ENCODE assay signal across 7 mouse cellular contexts in genomic region chr11:69546423-69547053, GRCm38 (mm10). TPM values are rescaled to one million over a fixed set of nuclear protein-coding genes. Genes with fewer than 3 reads are reported as not detected.
DNase-seq lines count a peak whose midpoint lies in the region; ATAC-seq and TF ChIP-seq lines count a peak whose summit lies in the region.

No protein-coding gene starts in this region.

- DNase-seq in adrenal gland, postnatal 14 days: peak; percentile 88
- peak; percentile 91 for DNase-seq in embryonic facial prominence, embryonic 11.5 days (ENCODE audit: low spot score)
- peak; percentile 67 to 84 for DNase-seq in heart, adult 18-20 months
- DNase-seq in kidney, adult 2 months: peak; percentile 79
- peak; percentile 90 for DNase-seq in limb, embryonic 14.5 days (ENCODE audit: low spot score)
- DNase-seq in spleen, postnatal 36 days (ENCODE audit: low spot score in 2 of 2): peak; percentile 19 to 34

- peak; percentile 54 for ATAC-seq in embryonic facial prominence, embryonic 11.5 days (replicated peaks; ENCODE audit: insufficient number of reproducible peaks, low FRiP score, low TSS enrichment, low read depth)
- ATAC-seq in limb, embryonic 14.5 days (ENCODE audit: low FRiP score, low read depth): peak; percentile 90
- peak; percentile 75 for ATAC-seq in midbrain, embryonic 16.5 days

- peak overlapping the region; percentile 77 for H3K9ac ChIP-seq in embryonic facial prominence, embryonic 11.5 days (replicated peaks; ENCODE audit: low read length)
- peak overlapping the region; percentile 55 for H3K9ac ChIP-seq in limb, embryonic 14.5 days (ENCODE audit: low read depth, low read length, severe bottlenecking)
- peak overlapping the region; percentile 69 for H3K9ac ChIP-seq in midbrain, embryonic 16.5 days (ENCODE audit: low read depth, low read length)

- no peaks in the 10 kb centered on the region for H3K36me3 ChIP-seq in embryonic facial prominence, embryonic 11.5 days (replicated peaks; ENCODE audit: control insufficient read depth, insufficient read depth, low read depth, low read length)
- H3K36me3 ChIP-seq in kidney, adult 2 months (ENCODE audit: control insufficient read depth, insufficient read depth, low read length): no peaks in the 10 kb centered on the region
- H3K36me3 ChIP-seq in limb, embryonic 14.5 days (ENCODE audit: control insufficient read depth, insufficient read depth, low read length): no peaks in the 10 kb centered on the region
- H3K36me3 ChIP-seq in midbrain, embryonic 16.5 days (ENCODE audit: control insufficient read depth, insufficient read depth, low read length): no peaks in the 10 kb centered on the region

- WGBS in embryonic facial prominence, embryonic 11.5 days: 0% methylated on average over 44 of the region's 44 CpGs
- WGBS in kidney, adult 2 months: under 1% methylated on average over 44 of the region's 44 CpGs
- 1% methylated on average over 44 of the region's 44 CpGs for WGBS in limb, embryonic 14.5 days
- WGBS in midbrain, embryonic 16.5 days: under 1% methylated on average over 44 of the region's 44 CpGs

- H3K27ac ChIP-seq in embryonic facial prominence, embryonic 11.5 days (replicated peaks; ENCODE audit: low read depth, low read length): peak overlapping the region; percentile 72
- no peak overlapping the region for H3K27ac ChIP-seq in kidney, adult 2 months (ENCODE audit: insufficient read depth, low read depth, low read length)
- H3K27ac ChIP-seq in limb, embryonic 14.5 days (replicated peaks; ENCODE audit: low read depth, low read length): peak overlapping the region; percentile 79
- peak overlapping the region; percentile 95 for H3K27ac ChIP-seq in midbrain, embryonic 16.5 days (ENCODE audit: low read length)

- TF ChIP-seq POLR2A in kidney, adult 2 months (IDR thresholded peaks at IDR 0.05; ENCODE audit: low read depth, low read length): no peak
- no peak for TF ChIP-seq POLR2A in limb, embryonic 14.5 days (IDR thresholded peaks at IDR 0.05; ENCODE audit: borderline replicate concordance, extremely low read depth, insufficient read depth, insufficient read length)

- no peaks in the 10 kb centered on the region for H3K27me3 ChIP-seq in embryonic facial prominence, embryonic 11.5 days (ENCODE audit: control insufficient read depth, insufficient read depth, low read length)
- H3K27me3 ChIP-seq in kidney, adult 2 months (replicated peaks; ENCODE audit: control insufficient read depth, insufficient read depth, low read length): no peaks in the 10 kb centered on the region
- no peaks in the 10 kb centered on the region for H3K27me3 ChIP-seq in limb, embryonic 14.5 days (ENCODE audit: control insufficient read depth, insufficient read depth, low read length)
- H3K27me3 ChIP-seq in midbrain, embryonic 16.5 days (ENCODE audit: control insufficient read depth, insufficient read depth, low read depth, low read length): no peaks in the 10 kb centered on the region

- peak overlapping the region; percentile 88 for H3K4me2 ChIP-seq in embryonic facial prominence, embryonic 11.5 days (ENCODE audit: low read depth, low read length)
- H3K4me2 ChIP-seq in limb, embryonic 14.5 days (replicated peaks; ENCODE audit: low read depth, low read length, severe bottlenecking): peak overlapping the region; percentile 85
- peak overlapping the region; percentile 79 for H3K4me2 ChIP-seq in midbrain, embryonic 16.5 days (ENCODE audit: low read length)

- no peaks in the 10 kb centered on the region; the same call in 1 of the 2 replicates for H3K4me1 ChIP-seq in embryonic facial prominence, embryonic 11.5 days (ENCODE audit: control insufficient read depth, insufficient read depth, low read length)
- peaks cover 7% of the 10 kb centered on the region; the same call in 1 of the 2 replicates for H3K4me1 ChIP-seq in kidney, adult 2 months (ENCODE audit: control insufficient read depth, insufficient read depth, low read length)
- peaks cover 12% of the 10 kb centered on the region for H3K4me1 ChIP-seq in limb, embryonic 14.5 days (ENCODE audit: control insufficient read depth, insufficient read depth, low read length)
- peaks cover 58% of the 10 kb centered on the region for H3K4me1 ChIP-seq in midbrain, embryonic 16.5 days (ENCODE audit: control insufficient read depth, insufficient read depth, low read length)

- peak overlapping the region; percentile 41 for H3K4me3 ChIP-seq in embryonic facial prominence, embryonic 11.5 days (ENCODE audit: low read depth, low read length)
- peak overlapping the region; percentile 33 for H3K4me3 ChIP-seq in kidney, adult 2 months (ENCODE audit: insufficient read depth, low read depth, low read length)
- peak overlapping the region; percentile 43 for H3K4me3 ChIP-seq in limb, embryonic 14.5 days (replicated peaks; ENCODE audit: low read length)
- H3K4me3 ChIP-seq in midbrain, embryonic 16.5 days (ENCODE audit: low read depth, low read length): peak overlapping the region; percentile 50

- peak; percentile 47; the same call in 1 of the 2 replicates for TF ChIP-seq CTCF in kidney, adult 2 months (conservative IDR thresholded peaks at IDR 0.05; ENCODE audit: insufficient read depth, insufficient read length, low read depth, low read length)

- H3K9me3 ChIP-seq in embryonic facial prominence, embryonic 11.5 days (replicated peaks; ENCODE audit: control insufficient read depth, low read length): no peaks in the 10 kb centered on the region
- H3K9me3 ChIP-seq in limb, embryonic 14.5 days (ENCODE audit: control insufficient read depth, low read length): no peaks in the 10 kb centered on the region
- no peaks in the 10 kb centered on the region for H3K9me3 ChIP-seq in midbrain, embryonic 16.5 days (replicated peaks; ENCODE audit: control insufficient read depth, low read length, poor library complexity, severe bottlenecking)

RNA-seq across cellular contexts. Expression of gene Dnah2, which starts 2.4 kb away (rescaled TPM):
- total RNA-seq in adrenal gland, postnatal 14 days (2021): 0.22 and 0.49 TPM in 2 replicates
- polyA plus RNA-seq in embryonic facial prominence, embryonic 11.5 days (2014; fragmentation: Nextera tagmentation; extraction: Ambion mirVana): 1.5 and 2.1 TPM in 2 replicates
- under 1 TPM; 0.10 to 0.51 TPM for total RNA-seq in heart, adult 18-20 months (2021)
- 0.50 and 0.73 TPM in 2 replicates for polyA plus RNA-seq in kidney, adult 2 months (2012; rRNA removed)
- polyA plus RNA-seq in limb, embryonic 14.5 days (2012; rRNA removed): 4.5 and 4.7 TPM in 2 replicates
- 3.6 and 4.2 TPM in 2 replicates for polyA plus RNA-seq in limb, embryonic 14.5 days (2014; fragmentation: Nextera tagmentation; extraction: Ambion mirVana)
- polyA plus RNA-seq in midbrain, embryonic 16.5 days (2015; fragmentation: Nextera tagmentation; extraction: Ambion mirVana): 4.4 and 5.1 TPM in 2 replicates

RNA-seq across cellular contexts. Expression of gene Efnb3, which starts 13.5 kb away (rescaled TPM):
- total RNA-seq in adrenal gland, postnatal 14 days (2021): 1.5 and 2.0 TPM in 2 replicates
- polyA plus RNA-seq in embryonic facial prominence, embryonic 11.5 days (2014; fragmentation: Nextera tagmentation; extraction: Ambion mirVana): 11.2 and 11.3 TPM in 2 replicates
- 100 to 1,000 TPM; 111 to 140 TPM for total RNA-seq in heart, adult 18-20 months (2021)
- polyA plus RNA-seq in kidney, adult 2 months (2012; rRNA removed): 0.81 and 0.84 TPM in 2 replicates
- 57.6 and 78.1 TPM in 2 replicates for polyA plus RNA-seq in limb, embryonic 14.5 days (2012; rRNA removed)
- 12.7 and 14.6 TPM in 2 replicates for polyA plus RNA-seq in limb, embryonic 14.5 days (2014; fragmentation: Nextera tagmentation; extraction: Ambion mirVana)
- 165 and 178 TPM in 2 replicates for polyA plus RNA-seq in midbrain, embryonic 16.5 days (2015; fragmentation: Nextera tagmentation; extraction: Ambion mirVana)

RNA-seq across cellular contexts. Expression of gene Wrap53, which starts 33.5 kb away (rescaled TPM):
- total RNA-seq in adrenal gland, postnatal 14 days (2021): 9.2 and 10.1 TPM in 2 replicates
- polyA plus RNA-seq in embryonic facial prominence, embryonic 11.5 days (2014; fragmentation: Nextera tagmentation; extraction: Ambion mirVana): 40.2 and 40.9 TPM in 2 replicates
- total RNA-seq in heart, adult 18-20 months (2021): 1 to 10 TPM; 5.0 to 5.4 TPM
- 19.8 and 20.7 TPM in 2 replicates for polyA plus RNA-seq in kidney, adult 2 months (2012; rRNA removed)
- polyA plus RNA-seq in limb, embryonic 14.5 days (2012; rRNA removed): 19.0 and 25.1 TPM in 2 replicates
- 20.6 and 20.8 TPM in 2 replicates for polyA plus RNA-seq in limb, embryonic 14.5 days (2014; fragmentation: Nextera tagmentation; extraction: Ambion mirVana)
- polyA plus RNA-seq in midbrain, embryonic 16.5 days (2015; fragmentation: Nextera tagmentation; extraction: Ambion mirVana): 19.2 and 20.9 TPM in 2 replicates

RNA-seq across cellular contexts. Expression of gene Trp53, which starts 33.6 kb away (rescaled TPM):
- total RNA-seq in adrenal gland, postnatal 14 days (2021): 66.4 and 78.4 TPM in 2 replicates
- 200 and 215 TPM in 2 replicates for polyA plus RNA-seq in embryonic facial prominence, embryonic 11.5 days (2014; fragmentation: Nextera tagmentation; extraction: Ambion mirVana)
- total RNA-seq in heart, adult 18-20 months (2021): 10 to 100 TPM; 15.0 to 15.5 TPM
- polyA plus RNA-seq in kidney, adult 2 months (2012; rRNA removed): 48.5 and 55.0 TPM in 2 replicates
- polyA plus RNA-seq in limb, embryonic 14.5 days (2012; rRNA removed): 173 and 200 TPM in 2 replicates
- 138 and 155 TPM in 2 replicates for polyA plus RNA-seq in limb, embryonic 14.5 days (2014; fragmentation: Nextera tagmentation; extraction: Ambion mirVana)
- 48.9 and 57.3 TPM in 2 replicates for polyA plus RNA-seq in midbrain, embryonic 16.5 days (2015; fragmentation: Nextera tagmentation; extraction: Ambion mirVana)

RNA-seq across cellular contexts. Expression of gene Atp1b2, which starts 59.2 kb away (rescaled TPM):
- total RNA-seq in adrenal gland, postnatal 14 days (2021): 37.4 and 39.7 TPM in 2 replicates
- polyA plus RNA-seq in embryonic facial prominence, embryonic 11.5 days (2014; fragmentation: Nextera tagmentation; extraction: Ambion mirVana): 5.2 and 6.0 TPM in 2 replicates
- total RNA-seq in heart, adult 18-20 months (2021): 10 to 100 TPM; 15.2 to 16.4 TPM
- polyA plus RNA-seq in kidney, adult 2 months (2012; rRNA removed): 20.0 and 22.5 TPM in 2 replicates
- polyA plus RNA-seq in limb, embryonic 14.5 days (2012; rRNA removed): 17.9 and 20.6 TPM in 2 replicates
- 9.1 and 10.4 TPM in 2 replicates for polyA plus RNA-seq in limb, embryonic 14.5 days (2014; fragmentation: Nextera tagmentation; extraction: Ambion mirVana)
- polyA plus RNA-seq in midbrain, embryonic 16.5 days (2015; fragmentation: Nextera tagmentation; extraction: Ambion mirVana): 65.8 and 95.2 TPM in 2 replicates

Comparison
In these comparisons a context has a peak if more than half of its experiments do, and no peak if none do; other contexts are left out.
1. DNase-seq: peak in every context shown above with its lines; median percentile 91 in embryonic facial prominence, embryonic 11.5 days; 90 in limb, embryonic 14.5 days; 88 in adrenal gland, postnatal 14 days; 79 in kidney, adult 2 months; 76 in heart, adult 18-20 months; 26 in spleen, postnatal 36 days.